Mouse (Mus musculus): ENCODE results near the gene Ccdc96.

DNA sequence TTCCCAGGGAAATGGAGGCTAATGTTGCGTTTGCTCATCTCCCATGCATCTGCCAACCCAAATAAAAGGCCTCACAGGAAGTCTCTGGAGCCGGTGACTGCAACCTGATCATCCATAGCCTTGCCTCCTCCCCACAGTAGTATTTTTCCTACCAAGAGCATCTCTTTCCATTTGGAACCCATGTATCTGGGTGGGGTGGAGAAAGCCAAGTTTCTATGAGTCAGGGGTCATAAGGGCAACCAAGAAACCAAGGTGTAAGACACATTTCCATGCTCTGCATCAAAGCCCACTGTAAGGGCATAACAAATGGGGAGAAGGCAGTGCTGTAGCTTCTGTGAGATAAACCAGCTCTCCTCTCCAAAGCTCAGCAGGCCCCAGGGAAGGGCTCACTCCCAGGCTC, 23.2 kb upstream of the Ccdc96 start:
- TF ChIP-seq POLR2A (IDR thresholded peaks at IDR 0.05; ENCODE audit: borderline replicate concordance, insufficient read depth, low read length) (no peak), CTCF (IDR thresholded peaks at IDR 0.05; ENCODE audit: borderline replicate concordance, insufficient read depth, low read depth, low read length) (no peak)
